Mouse (Mus musculus) ZHBTc4 (cell line): ENCODE measurements around the gene Cul7.
A peak's percentile ranks its signal among the peaks of the same experiment; 100 is the strongest.

Source experiments
- DNase-seq: peaks from one replicate; pipeline ENCODE4 v3.0.0-alpha.2; 2011; ENCODE audit warnings: low read depth, low spot score

The Cul7 gene

DNA sequence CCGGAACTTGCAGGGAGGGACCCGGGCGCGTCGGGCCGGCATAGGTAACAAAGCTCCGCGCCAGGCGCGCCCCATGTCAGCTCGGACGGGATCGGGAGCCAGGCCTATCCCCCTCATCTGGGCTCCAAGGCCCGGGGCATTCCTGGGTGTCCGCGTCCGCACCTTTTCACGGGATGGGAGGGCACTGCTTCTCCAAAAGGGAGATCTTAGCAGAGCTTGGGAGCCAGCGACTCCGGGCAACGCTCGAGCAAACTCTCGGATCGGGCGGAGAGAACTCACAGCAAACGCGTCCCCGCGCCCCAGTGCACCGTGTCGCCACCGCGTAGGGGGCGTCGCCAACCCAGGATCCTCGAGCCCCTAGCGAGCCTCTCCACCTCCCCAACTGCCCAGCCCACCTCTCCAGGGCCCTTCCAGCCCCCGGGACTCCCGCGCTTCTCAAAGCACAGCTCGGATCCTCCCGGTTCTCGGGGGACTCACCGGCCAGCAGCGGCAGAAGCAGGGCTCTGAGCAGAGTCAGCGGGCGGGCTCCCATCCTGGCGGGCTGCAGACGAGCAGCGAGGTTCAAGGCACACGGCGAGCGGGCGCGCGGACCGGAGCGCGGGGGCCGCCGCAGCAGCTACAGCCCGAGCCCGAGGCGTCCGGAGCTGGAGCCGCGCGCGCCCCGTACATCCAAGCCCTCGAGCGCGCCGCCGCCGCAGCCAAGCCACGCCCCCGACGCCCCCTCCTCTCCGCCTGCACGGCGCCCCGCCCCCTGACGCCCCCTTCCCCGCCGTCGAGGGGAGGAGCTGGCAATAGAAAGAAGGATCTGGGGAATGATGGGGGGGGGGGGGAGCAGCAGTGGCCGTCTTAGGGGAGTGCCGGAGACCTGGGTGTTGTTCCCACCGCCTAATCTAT is 21.1 kb upstream of the Cul7 start, which contains the start of gene Ptk7:
TSS of gene Ptk7 (minus strand) at position 714 of the 894 bp plus-strand sequence.
- DNase-seq: peak; percentile 89

DNA sequence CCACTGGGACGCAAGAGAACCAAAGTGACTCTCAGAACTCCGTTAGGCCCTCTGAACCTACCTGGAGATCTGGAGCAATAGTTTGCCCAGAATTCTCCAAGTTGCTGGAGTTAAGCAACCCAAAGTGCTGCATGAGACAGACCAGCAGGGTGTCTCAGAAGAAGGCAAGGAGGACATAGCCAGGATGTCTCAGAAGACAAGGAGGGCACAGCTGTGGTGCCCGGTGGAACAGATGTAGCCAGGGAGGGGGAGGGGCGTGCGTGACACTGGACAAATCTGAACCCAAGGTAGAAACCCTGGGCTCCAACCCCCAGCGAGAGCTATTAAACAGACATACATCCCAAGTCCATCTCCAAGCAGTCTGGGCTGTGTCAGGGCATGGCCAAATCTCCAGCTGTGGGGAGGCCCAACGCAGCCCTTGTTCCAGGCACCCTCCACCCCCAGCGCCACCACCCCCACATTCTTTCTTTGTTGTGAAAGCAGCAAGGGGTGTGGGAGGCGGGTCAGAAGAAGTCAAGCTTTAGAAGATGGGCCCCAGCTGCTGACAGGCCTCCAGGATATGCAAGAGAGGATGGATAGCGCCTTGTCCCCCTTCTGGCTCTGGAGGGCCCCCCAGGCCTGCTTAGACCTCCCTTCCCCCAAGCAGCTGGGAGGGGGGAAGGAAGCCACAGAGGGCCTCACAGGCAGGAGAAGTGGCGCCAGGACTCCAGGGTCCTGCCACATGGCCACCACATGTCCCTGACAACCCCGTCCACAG is 20.3 kb upstream of the Cul7 start:
- DNase-seq: peak; percentile 71

DNA sequence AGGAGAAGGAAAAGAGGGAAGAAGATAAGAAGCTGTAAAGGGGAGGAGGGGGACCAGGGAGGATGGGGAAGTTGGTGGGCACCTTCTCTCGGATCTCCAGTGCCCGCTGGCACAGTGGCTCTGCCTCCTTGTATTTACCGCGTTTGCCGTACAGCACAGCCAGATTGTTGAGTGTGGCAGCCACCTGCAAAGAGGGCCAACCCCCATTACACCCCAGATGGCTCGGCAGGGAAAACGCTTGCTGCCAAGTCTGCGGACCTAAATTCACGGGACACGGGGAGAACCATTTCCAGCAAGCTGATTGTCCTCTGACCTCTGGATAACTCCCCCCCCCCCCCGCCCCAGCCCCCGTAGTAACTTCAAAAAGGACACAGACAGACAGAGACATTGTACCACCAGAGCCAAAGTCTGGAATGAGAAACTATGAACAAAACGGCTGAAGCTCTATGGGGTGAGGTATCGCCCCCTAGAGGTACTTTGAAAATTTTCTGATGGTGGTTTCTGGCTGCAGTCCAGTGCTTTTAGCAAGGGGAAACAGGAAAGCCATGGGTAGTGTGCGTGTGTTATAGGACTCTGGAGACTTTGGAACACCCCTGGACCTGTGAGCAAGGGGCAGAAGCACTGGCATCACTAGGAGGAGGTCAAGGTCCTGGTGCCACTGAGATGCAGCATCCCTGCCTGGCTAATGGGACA is 13.2 kb upstream of the Cul7 start:
- DNase-seq: peak; percentile 74

DNA sequence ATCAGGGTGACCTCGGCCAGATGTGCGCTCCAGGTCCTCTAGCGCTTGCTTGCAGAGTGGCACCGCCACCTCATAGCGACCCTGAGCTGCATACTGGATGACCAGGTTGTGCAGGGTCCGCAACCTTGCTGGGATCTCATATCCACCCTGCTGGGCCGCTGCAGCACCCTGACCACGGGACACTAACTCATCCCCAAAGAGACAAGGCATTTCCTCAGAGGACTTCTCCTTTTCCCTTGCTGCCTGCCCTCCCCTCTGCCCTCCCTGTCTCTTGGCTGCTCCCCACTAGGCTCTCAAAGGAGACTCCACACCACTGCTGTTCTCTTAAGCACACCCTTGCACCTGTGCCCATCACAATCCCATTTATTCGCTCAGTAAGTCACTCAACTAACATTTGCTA is 10.2 kb upstream of the Cul7 start:
- no peak for DNase-seq

DNA sequence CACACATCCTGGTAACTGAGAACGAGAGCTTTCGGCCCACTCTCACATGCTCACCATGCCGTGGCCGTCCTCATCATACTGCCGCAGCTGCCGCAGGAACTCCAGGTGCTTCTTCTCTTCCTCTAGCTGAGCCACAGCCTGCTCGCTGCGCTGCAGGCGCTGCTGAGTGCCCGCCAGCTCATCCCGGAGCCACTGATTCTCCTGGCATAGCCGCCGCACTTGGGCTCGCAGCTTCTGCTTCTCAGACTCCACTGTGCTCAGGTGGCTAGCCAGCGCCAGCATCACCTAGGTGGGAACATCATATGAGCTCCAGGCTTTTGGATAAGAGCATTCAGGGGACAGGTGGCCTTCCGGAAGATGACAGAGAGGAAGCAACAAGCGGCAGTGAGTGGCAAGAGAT is 8.1 kb upstream of the Cul7 start:
- no peak for DNase-seq

DNA sequence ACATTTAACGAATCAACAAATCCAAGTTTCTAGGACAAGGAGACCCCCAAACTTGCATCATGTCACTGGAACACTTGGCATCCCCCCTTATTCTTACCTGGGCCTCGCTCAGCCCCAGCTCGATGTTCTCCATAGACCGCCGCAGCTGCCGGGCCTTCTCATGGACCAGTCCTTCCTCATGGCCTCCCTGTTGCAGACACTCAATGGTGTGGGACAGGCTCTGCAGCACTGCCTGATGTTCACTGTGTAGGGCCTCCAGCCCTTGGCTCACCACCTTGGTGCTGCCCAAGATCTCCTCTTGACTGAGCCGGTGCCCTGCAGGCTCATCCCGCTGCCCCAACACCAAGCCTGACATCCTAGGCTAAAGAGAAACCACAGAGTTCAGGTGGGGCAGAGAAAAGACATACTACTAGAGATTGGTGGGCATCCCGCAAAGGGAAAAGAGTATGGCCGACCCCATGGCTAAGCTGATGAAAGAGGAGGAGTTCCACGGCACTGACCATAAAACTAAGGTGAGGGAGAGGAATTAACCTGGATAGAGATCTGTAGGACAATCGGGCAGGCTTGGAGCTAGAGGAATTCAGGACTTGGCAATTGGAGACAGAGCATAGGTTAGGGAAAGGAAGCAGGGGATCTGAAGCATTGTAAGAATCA is 5.9 kb upstream of the Cul7 start:
- no peak for DNase-seq

DNA sequence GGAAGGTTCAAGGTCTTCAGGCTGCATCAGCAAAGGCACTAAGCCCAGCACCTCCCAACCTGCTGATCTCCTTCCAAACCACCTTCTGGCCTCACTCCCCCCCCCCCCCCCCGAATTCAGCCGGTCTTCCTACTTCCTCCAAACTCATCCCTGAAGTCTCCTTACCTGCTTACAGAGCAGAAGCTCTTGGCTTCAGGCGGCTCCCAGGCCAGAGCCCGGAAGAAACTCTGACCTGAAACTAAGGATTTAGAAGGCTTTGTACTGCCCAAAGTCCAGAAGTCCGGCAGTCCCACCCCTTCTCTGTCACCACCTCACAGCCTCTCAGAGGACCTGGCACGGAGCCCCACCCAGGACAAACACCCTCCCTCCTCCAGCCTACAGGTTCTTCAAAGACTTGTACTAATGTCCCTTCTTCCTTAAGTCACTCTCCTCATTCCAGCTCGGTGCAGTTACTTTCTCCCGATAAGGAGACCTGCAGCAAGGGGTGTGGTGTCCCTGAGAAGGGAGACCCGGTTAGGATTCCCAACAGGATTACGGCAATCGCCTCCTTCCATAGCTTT is 5.1 kb upstream of the Cul7 start:
- DNase-seq: no peak

DNA sequence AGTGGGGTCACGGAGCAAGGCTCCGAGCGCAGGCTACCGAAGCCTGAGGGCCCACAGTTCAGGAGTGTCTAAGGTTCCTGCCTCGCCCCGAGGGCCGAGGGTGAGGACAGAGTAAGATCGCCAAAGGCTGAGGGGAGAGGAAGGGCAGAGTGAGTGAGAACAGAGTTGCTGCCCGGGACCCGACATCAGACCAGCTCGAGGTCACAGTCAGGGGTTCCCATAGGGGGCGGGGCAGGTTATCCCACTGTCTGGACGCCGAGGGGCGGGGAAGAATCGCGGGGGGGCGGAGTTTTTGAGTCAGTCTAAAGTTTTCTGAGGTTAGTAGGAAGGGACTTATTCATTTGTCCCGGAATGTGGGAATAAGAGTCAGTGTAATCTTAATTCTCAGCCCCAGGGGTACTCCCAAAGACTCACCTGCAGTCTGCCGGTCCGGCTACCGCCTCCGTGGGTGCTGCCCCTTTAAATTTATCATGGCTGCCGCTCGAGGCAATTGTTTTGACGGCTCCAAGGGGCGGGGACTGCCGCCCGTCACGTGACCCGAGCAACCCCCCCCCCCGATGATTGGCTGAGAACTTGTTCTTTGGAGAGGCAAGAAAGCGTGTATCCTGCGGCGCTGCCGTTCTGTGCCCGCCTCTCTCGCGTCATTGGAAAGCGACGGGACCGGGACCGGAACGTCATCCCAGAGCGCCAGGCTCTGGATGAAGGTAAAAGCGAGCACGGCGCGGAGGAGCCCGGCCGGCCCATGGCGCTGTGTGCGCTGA is 4.4 kb upstream of the Cul7 start, which contains the start of the genes Klc4 and Mrpl2:
TSS of gene Klc4 (minus strand) at position 462 of the 761 bp plus-strand sequence.
TSS of gene Mrpl2 (plus strand) at position 669 of the 761 bp plus-strand sequence.
- peak; percentile 100 for DNase-seq

DNA sequence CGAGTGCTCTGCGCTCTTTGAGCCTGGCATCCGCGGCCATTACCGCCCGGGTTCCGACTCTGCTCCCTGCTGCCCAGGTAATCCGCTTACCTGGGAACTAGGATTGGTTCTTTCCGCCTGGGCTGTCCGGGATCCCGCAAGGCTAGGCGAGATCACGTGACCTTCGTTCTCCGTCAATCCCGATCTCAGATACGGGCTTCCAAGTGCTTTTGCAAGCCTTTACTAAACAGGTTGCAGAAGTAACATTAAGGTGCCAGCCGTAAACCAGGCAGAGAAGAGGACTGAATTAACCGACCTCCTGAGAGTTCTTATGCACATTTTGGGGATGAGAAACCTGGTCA is 3.8 kb upstream of the Cul7 start:
- no peak for DNase-seq

DNA sequence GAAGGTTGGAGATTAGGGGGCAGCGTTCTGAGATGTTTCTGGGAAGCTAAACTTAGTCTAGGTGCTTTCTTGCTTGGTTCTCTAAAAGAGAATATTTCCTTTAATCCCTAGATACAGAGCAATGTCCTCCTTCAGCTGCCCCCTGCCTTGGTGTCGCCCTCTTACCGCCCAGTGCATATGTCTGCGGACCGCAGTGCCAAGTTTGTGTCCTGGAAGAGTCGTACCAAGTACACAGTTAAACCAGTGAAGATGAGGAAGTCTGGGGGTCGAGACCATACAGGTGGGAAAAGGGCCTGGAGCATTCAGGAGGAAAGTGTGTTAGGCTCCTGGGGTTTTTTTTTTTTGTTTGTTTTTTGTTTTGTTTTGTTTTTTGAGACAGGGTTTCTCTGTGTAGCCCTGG is 2.9 kb upstream of the Cul7 start:
- DNase-seq: no peak

DNA sequence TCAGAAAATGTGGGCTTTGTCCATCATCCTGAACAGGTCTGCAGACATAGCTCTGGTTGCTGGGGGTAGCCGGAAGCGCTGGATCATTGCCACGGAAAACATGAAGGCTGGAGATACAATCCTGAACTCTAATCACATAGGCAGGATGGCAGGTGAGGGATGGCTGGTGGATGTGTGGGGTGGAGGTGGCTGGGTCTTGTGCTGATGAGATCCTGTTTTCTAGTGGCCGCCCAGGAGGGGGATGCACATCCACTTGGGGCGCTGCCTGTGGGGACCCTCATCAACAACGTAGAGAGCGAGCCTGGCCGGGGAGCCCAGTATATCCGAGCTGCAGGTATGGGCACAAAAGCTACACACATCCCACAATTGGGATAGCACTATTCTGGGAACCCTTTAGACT is 1.7 kb upstream of the Cul7 start:
- DNase-seq: no peak

DNA sequence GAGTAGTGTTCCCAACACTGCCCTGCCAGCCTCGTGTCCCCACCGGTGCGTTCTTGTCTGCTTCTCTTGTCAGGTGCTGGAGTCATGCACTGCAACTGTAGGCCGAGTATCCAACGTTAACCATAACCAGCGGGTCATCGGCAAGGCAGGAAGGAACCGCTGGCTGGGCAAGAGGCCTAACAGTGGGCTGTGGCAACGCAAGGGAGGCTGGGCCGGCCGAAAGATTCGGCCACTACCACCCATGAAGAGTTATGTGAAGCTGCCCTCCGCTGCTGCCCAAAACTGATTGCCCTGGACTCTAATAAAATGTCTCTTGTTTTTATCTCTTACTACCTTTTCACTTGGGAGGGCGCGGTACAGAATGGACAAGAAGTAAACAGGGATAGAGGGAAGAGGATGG is 326 bp upstream of the Cul7 start:
- DNase-seq: no peak

DNA sequence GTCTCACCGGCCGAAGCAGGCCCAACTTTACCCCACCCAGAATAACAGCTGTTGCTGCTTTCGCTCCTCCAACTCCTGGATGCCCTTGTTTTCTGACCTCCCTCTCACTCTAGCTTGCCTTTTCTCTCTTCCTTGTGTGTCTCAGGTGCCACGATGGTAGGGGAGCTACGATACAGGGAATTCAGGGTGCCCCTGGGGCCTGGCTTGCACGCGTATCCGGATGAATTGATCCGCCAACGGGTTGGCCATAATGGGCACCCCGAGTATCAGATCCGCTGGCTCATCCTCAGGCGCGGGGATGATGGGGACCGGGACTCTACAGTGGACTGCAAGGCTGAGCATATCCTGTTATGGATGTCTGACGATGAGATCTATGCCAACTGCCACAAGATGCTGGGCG is 1.2 kb downstream of the Cul7 start:
- no peak for DNase-seq

DNA sequence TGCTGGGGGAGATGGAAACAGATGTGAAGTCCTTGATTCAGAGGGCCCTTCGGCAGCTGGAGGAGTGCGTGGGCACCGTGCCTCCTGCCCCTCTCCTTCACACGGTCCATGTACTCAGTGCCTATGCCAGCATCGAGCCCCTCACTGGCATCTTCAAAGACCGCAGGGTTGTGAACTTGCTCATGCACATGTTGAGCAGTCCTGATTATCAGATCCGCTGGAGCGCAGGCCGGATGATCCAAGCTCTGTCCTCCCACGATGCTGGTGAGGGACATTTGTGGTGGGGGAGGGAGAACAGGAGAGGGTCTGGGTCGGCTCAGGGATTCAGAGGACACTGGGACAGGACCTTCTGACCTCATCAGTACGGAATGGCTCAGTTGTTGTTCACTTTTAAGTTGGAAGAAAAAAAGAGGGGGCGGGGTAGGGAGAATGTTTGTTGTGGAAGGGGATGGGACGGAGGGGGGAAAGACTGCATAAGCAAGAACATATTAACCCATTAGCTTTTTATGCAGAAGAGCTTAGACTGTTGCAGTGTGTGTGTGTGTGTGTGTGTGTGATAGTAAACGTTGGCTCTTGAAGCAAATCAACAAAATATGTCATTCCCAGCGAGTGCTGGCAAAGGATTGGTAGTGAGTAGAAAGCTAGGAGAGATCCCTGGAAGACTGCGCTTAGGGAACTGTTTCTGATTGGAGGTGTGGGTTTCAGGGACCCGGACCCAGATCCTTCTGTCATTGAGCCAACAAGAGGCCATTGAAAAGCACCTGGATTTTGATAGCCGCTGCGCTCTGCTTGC is 1.8 kb downstream of the Cul7 start:
- DNase-seq: no peak

DNA sequence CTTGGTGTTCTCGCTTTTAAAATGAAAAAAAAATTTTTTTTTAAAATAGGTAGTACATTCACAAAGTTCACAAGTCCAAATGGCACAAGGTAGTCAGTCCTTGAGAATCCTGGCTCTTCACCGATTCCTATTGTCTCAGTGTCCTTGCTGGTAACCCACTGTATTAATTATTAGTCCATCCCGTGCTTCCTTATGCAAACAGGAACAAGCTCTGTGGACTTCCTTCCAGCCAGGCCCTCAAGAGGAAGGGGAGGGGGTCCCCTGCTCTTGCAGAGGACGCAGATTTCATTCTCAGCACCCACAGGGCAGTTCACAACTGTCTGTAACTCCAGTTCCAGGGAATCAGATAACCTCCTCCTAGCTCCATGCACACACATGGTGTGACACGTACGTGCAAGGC is 5.9 kb downstream of the Cul7 start:
- DNase-seq: no peak

DNA sequence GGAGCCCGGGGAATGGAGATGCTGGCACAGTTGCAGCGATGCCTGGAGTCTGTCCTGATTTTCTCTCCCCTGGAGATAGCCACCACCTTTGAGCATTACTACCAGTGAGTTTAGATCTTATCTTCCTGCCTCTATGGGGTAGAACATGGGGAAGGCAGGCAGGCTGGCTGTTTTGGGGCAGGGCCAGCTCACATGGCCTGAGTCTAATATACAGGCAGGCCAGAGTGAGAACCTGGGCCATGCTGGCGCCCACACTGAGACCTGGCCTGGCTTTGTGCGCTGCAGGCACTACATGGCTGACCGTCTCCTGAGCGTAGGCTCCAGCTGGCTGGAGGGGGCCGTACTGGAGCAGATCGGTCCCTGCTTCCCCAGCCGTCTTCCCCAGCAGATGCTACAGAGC is 11.2 kb downstream of the Cul7 start:
- no peak for DNase-seq

DNA sequence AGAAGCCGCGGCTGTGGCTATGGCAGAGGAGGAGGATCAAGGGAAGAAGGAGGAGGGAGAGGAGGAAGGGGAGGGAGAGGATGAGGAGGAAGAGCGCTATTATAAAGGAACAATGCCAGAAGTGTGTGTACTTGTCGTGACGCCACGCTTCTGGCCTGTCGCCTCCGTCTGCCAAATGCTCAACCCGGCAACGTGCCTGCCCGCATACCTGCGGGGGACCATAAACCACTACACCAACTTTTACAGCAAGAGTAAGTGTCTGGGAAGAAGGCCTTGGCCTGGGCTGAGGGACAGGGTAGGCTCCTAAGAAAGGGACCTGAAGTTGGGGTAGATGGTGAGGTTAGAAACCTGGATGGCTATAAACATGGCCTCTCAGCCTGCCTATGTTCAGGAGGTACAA is 11.8 kb downstream of the Cul7 start:
- no peak for DNase-seq

DNA sequence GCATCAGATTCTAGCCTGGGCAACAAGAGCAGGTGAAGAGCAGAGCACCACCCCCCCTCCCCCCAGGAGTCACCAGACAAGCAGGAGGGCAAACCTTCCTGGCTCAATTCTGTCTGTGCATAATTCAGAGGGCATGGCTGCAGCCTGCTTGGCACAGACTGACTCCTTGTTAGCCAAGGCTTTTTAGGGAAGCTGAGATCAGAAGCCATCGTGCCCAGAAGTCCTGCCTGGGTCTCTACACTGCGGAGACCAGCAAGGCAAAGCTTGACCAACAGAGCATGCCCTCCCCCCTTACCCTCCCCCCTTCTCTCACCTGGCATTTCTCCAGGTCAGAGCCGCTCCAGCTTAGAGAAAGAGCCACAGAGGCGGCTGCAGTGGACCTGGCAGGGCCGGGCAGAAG is 12.6 kb downstream of the Cul7 start:
- no peak for DNase-seq

DNA sequence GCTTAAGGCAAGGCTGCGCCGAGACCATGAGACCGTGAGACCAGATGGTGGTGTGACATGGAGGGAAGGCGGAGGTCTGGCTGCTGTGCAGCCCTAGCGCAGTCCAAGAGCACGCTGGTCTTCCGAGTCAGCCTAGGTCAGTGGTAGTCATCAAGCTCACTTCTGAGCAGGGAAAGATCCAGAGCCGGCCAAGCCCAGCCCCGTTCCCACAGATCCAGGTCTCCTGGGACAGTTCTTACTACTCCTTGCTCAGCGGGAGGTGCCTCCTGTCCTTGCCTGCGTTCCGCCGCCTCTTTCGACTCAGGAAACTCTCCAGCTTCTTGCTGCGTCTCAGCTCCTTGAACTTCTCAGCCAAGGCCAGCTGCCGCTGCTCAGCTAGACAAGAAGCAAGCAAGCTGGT is 17.6 kb downstream of the Cul7 start:
- peak; percentile 66 for DNase-seq

DNA sequence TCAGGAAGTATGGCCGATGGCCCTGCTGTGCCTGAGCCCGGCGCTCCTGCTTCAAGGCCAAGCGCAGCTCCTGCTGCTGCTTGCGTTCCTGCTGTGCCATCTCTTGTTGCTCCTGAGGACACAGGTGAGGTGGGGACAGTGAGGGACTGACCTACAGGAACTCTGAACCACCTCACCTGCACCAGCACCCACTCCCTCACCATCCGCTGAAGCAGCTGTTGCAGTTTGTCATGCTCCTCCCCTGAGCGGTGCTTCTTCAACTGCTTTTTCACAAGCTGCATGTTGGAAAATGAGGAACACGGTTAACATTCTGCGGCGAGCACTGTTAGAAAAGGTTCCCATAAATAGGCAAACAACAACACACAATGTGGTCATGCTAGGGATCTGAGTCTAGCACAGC is 19.8 kb downstream of the Cul7 start:
- no peak for DNase-seq
